Mouse (Mus musculus): ENCODE results near the gene Vasp.

- TF ChIP-seq CTCF (IDR thresholded peaks at IDR 0.05; ENCODE audit: borderline replicate concordance, insufficient read depth, low read depth, low read length) (no peak), POLR2A (IDR thresholded peaks at IDR 0.05; ENCODE audit: borderline replicate concordance, insufficient read depth, low read length) (no peak)
Measured at GRCm38 (mm10) chr7:19282791-19283405, 11.3 kb upstream of the Vasp start.

Measured in cerebellum, adult 2 months (tissue).